Mouse (Mus musculus): ENCODE measurements at regions not wholly inside any gene's neighbourhood (a gene's known extent, or its start where the extent isn't known, plus 50 kb on each side); places are given as distances from the start of the nearest gene placed in this dataset.

DNA sequence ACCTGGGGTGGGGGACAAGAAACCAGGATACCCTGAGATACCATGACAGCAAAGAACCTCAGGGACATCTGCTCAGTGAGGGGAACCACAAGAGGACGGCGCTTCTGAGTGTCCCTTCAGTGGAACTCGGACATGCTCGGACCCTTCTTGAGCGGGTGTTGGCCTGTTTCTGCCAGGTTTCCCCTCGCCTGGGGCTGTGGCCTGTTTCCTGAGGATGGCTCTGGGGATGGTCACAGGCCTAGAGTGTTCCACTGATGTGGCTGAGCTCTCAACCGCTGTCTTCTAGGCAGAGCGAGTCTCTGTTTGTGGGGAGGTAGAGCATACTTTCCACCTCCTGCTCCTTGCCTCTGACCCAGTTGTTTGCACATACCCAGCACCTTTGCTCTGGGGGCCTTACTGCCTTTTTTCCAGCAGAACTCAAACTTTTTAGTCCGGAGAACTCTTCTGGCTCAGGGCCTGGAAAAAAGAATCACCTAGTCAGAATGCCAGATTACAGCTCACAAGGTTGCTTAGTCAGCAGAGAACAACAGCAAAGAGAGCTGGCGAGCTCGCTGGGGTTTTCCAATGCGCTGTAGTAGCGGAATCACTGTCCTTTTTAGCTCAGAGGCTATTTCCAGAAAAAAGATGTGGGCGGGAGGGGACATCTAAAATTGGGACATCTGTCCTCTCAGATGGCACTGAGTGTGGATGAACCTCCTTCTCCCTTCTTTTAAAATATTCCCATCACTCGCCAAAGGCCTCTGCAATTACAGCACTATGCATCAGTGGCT, 65.3 kb downstream of the Med10 start:
- intact Hi-C loops (cut with DNase I), result no loop called here

DNA sequence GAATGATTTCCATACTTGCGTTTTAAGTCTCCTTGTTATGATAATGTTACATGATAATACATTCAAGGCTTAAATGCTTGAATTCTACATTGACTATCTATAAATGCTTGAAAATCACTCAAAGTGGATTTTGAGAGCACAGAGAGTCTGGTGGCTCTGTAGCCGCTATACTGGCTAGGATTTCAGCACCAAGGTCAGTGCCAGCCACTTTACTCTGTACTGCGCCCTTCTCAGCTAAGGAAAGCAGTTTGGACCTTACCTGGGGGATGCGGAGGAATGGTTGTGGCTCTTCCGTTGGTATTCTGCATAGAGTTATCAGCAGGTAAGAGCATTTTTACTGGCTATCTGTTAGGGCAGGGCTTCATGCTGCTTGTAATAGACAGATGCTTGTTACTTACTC, 94.3 kb downstream of the Med10 start:
- intact Hi-C loops (cut with DNase I), result no loop called here

DNA sequence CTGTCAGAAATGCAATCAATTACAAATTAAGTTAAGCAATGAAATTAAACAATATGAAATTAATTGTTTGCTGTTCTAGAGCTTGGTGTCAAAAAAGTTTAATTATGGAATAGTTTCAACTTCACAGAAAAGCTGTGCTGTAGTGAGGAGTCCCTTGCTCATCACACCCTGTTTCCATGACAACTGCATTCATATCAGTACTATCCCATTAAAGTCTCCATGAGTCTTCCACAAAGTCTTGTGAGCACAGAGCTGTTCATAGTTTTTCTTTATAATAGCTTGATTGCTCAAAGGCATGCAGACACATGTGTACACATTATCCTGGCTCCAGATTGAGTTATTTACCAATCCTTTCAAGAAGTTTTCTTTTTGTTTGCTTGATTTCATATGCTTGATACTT, 98.9 kb downstream of the Med10 start:
- intact Hi-C loops (cut with DNase I), result no loop called here

DNA sequence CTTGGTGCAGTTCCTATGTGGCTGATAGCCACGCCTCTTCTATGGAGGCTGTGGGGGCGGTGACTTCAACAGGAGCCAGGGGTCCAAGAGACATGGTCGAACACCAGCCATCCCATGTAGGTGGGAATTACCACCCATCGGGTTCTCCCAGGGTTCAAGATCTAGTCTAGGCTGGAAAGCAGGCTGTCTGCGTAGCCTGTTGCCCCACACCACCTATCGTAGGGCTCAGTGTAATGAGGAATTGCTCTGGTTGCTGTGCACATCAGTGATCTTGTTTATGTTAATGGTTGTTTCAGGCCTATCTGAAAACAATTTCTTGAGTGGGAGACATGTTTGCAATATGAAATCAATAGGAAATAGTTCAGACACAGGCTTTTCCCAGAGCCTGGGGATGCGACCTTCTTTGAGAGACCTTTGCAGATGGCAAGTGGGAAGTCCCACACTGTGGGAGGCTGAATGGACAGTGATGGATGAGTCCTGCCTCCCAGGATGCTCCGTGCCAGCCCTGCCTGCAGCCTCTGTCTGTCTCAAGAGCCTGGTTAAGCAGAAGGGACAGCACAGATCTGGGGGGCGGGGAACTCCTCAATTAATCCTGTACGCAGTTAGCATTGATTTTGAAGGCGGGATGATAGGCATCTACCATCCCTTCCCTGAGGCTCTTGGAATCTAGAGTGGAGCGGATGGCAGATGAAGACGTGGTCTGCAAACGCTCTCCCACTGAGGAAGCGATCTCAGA, 104.8 kb downstream of the Med10 start:
- intact Hi-C loops (cut with DNase I), result no loop called here

DNA sequence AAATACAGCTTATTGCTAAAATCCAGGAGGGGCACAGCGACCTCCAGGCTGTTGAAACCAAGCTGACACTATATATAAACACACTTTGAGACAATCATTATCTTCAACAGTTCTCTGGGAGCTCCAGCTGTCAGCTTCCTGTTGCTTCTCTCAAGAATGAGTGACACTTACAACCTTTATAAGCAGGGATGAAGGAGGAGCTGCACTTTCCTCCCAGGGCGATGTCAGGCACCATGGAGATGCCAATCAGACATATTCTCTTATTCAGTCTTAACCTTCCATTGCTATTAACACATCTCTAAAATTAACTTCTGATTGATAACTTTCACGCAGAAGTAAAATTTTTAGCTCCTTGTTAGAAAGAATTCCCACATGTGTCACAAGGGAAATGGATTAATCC, 113.6 kb downstream of the Med10 start:
- intact Hi-C loops (cut with DNase I), result no loop called here

DNA sequence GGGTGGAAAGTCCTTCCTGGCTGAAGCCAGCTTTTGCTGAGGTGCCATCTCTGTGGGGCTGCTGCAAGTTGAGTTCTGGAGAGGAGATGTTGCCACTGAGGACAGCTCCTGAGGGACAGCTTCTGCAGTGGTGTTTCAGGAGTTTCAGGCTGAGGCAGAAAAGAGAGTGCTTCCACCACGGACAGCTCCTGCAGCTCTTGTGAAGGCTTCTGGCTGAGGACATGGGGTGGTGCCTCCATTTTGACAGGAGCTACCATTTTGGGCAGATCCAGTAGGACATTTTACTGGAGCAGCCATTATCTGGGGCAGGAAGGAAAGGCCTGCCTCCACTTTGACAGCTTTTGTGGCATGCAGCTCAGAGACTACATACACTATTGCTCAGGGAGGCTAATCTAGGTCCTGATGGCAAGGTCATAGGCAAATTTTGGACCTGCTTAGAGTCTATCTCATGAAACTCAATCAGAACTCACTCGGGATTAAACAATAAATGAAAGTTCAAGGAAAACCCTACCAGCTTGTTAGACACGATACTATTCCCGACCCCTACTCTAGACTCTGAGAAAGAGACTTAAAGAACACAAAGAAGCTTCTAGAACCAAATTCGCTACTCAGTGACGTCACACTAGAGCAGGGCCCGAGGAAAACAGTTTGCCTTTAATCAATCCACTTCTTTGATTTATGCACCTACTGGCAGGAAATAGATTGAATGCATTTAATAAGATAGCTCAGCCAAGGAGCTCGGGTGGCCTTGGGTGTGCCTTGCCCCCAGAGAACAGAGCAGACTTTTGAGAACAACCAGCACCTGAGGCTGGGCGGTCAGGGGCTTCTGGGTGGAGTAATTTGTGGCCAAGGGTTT, 130.7 kb downstream of the Med10 start:
- intact Hi-C loops (cut with DNase I), result no loop called here

DNA sequence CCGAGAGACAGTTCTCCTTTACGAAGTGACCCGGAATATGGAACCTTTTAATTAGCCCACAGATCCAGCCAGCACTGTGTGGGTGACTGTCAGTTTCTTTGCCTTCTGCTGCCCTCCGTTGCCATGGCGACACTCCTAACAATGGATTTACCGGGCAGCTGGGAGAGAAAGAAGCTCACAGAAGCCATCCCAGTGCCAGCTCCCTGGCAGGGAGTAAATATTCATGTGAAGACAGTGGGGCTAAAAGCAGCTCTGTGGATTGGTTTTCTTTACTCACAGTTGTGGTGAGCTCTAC, 131.3 kb downstream of the Med10 start:
- intact Hi-C loops (cut with DNase I), result no loop called here

DNA sequence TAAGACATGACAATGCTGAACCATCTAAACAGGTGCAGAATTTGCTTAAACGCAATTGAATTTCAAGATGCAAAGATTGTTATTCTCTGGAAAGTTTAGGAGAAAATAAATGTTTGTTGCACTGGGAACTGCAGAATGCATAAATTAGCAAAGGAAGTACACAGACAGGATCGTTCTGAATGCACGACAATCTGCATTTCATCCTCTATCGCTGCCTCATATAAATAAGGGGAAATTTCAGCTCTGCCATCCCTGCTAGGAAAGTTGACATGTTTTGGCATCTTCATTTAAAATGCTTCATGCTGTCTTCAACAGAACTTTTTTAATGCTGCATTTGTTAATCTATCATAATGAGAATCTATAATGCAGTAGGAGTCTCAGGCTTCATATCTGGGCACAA, 137.6 kb downstream of the Med10 start:
- intact Hi-C loops (cut with DNase I), result no loop called here

DNA sequence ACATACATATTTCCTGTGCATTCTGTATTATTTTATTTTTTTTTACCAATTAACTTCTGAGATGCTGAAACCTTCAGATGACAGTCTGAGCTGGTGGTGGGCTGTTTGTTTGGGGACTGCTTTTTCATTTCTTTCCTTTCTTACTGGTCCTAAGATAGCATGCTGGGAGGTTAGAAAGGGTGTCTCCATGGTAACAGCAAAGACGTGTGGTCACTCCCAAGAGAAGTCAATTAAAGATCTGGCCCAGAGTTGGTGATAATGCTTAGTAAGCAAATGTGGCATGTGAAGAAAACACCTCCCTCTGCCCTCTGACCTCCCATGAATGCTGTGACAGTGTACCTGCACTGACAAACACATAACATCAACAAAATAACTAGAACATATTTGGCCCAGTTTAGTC, 142.5 kb downstream of the Med10 start:
- intact Hi-C loops (cut with DNase I), result no loop called here

DNA sequence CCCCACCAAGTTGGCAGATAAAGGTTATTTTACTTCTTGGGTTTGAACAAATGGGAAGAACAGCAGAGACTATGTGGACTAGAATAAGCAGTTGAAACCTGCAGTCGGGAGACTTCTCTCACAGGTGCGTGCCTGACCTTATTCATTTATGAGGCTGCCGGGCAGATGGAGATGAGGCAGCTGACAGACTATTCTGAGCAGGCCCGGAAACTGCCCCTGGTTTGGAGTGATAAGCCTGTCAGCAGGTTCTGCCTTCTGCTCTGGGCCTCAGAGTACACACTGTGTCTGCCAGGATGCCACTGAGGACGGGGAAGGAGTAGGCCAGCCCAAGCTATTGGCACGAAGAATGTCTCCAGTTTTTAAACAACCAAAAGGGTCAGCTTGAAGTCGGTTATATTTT, 144.4 kb downstream of the Med10 start:
- intact Hi-C loops (cut with DNase I), result no loop called here

DNA sequence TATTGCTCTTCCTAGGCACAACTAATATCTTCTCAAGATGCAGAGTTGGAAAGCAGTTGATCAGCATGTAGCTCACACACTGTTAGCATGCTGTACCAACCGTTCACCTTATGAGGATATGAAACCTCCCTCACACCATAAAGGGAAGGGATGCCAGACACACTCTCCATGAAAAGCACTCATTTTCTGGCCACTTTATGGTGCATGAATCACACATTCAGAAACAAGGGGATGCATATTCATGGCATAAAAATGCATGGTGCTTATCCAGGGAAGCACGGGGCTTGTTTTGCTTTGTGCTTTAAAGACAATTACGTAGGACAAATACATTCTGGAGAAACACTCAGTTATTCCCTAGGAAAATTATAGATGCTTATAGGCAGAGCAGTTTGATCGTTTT, 149.9 kb downstream of the Med10 start:
- intact Hi-C loops (cut with DNase I), result no loop called here

DNA sequence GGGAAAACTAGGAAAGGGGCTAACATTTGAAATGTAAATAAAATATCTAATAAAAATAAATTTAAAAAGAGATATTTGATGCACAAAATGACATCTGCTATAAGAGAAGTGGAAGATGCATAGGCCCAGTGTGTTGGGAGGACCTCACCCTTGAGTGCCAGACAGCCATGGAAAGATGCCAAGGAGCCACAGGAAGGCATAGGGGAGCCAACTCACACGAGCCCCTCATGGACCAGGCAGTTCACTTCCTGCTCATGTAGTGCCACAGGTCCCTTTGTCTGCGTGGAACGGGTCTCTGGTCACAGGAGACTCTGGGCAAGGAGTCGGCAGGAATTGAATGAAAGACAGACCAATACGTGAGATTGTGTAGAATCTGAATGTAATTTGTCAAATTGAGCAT, 152.0 kb downstream of the Med10 start:
- intact Hi-C loops (cut with DNase I), result no loop called here

DNA sequence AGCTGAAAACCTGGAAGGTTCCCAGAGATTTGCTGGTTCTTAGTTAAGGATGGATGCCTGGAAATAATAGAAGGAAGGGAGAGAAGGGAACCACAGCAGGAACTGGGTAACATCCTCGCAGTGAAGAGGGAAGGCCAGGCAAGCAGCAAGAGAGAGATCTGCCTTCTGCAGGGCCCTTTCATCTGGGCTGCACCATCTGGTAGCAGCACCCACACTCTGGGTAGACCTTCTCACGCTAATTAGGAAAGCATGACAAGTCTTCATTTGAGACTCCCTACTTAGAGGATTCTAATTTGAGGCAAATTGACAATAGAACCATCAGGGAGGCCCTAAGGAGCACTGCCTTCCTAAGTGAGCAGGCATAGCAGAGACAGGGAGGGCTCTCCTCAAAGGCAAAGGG, 153.3 kb downstream of the Med10 start:
- intact Hi-C loops (cut with DNase I), result no loop called here

DNA sequence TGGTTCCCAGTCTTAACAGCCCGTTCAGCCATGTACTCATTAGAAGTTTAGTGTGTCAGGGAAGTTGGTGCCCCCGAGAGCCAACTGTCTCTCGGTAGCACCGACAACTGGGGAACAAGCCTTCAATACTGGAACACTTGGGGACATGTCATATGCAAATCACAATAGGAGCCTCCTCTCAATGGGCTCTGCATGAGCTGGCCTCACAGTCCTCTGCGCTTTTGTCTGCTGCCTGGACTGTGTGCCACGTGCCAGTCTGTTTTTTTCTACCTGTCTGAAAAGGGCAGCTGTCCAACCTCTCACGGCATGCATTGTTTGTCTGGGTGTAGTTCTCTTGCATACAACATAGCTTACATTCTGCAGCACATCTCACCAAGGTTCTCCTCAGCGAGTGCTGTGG, 161.7 kb downstream of the Med10 start:
- intact Hi-C loops (cut with DNase I), result no loop called here

DNA sequence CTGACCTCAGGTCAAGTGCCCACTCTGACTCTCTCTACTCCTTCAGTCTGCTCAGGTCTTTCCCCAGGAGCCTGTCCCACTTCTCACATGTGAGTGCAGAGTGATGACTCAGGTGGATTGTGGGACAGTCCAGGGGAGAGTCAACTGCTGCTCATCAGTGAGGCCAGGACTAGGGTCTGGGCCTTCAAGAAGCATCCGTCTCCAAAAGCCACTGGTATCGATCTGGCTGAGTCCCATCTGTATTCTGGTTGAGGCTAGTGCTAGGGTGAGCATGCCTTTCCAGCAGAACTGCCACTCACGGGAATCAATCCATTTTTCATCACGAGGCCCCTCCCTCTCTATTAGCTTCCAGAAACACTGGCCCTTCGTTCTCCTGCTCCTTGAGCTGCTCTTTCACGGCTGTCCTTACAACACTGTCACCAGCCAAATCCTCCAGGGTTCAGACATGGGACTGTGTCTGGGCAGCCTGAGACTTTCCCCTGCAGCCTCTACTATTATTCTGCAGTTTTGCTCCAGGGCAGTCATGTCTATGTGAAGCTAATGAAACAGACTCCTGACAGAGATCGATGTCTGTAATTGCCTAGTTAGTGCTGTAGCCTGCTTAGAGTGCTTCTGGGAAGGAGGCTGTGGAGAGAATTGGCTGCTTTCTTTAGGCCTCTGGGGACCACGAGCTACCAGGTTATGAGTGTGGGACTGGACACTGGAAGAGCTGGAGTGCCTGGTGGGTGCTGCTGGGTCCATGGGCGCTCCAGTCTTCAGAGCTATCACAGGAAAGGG, 169.3 kb downstream of the Med10 start:
- intact Hi-C loops (cut with DNase I), result no loop called here

DNA sequence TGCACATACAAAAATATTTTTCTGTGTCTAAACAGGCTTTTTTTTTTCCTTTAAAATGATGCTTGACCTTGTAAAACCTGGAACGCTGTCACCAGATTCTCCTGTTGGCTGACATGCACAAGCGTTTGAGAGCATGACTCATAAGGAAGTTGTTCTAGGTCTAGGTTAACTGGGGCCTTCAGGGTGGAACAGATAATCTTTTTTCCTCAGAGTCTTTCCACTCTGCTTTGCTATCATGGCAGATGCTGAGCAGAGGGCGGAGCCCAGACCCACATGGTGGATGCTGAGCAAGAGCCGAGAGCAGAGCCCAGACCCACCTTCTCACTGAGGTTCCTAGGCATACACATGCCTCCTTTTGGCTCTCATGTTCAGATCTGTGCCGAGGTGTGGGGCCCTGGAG, 172.6 kb downstream of the Med10 start:
- intact Hi-C loops (cut with DNase I), result no loop called here

DNA sequence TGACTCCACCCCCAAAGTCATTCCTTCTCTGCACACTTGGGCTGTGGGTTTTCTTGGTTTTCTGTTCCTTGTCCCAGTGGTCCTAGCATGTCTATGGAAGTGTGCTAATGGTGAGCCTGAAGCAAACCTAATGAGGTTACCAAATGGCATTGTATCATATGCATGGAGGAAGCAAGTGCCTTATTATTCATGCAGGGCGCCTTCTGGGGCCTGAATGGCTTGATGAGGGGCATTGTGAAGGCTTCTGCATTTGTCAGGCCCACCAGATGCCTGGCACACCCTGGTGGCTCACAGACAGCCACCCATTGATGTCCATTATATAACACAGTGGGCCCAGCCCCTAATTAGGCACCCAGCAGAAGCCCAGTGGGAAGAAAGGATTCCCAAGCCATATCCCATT, 182.0 kb downstream of the Med10 start:
- intact Hi-C loops (cut with DNase I), result no loop called here

DNA sequence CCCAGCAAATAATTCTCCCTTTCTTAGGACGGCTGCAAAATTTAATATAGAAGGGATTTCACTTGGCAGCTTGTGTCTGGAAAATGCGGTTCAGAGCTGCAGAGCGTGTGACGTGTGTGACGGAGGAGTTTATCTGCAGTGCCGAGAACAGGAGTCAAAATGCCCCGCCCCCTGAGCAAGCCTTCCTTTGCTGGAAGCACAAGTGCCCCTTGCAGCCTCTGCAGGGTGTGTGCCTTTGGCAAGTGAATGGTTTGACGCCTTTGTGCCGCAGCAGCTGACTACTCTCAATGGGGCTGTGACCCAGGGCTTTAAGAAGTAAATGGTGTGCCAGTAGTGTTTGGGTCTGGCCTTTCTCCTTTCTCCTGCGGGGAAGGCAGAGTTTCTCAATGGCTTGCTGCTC, 185.0 kb downstream of the Med10 start:
- intact Hi-C loops (cut with DNase I), result no loop called here

DNA sequence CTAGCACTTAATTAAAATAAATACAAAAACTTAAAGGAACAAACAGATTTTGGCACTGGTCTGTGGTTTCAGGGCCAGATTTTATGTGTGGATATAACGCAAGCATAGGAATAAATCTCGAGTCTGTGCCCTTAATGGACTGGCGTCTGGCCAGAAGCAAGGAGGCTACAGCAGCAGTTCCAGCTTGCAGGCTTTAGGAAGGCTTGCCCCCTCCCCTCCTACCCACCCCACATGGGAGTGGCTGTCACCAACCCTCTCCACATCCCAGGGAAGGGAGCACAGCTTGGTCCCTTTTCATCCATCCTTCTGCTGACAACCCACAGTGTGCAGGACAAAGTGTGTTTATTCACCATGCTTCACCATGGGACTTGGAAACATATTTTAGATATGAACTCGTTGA, 186.1 kb downstream of the Med10 start:
- intact Hi-C loops (cut with DNase I), result no loop called here

DNA sequence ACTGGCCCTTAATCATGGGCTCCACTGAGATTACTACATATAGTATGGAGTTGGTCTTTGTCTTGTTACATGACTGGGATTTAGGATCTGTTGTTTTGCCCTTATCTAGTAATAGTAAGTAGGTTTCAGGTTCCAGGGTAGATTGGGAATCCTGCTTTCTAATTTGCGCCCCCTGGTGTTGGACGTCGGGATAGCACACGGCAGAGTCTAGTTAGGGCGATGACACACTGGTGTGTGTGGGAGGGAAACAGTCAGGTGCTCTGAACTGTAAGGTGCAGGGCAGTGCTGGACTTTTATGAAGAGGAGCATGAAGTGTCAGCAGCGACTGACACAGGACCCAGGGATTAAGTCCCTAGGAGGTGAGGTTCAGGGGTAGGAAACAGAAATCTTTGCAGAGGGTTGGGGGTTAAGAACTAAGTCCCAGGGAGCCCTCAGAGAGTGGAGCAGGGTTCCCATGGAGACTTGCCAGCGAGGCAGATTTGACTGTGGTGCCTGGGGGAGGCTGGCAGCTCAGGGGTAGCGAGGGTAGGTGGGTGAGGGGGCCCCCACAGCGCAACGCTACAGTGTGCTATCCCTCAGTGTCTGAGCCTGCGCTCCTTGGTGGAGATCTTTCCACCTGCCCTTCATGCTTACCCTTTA, 189.2 kb downstream of the Med10 start:
- intact Hi-C loops (cut with DNase I), result loop anchor here (2.0 kb wide), 2 partner anchors 251 to 301 kb away; no protein-coding TSS in a partner anchor

DNA sequence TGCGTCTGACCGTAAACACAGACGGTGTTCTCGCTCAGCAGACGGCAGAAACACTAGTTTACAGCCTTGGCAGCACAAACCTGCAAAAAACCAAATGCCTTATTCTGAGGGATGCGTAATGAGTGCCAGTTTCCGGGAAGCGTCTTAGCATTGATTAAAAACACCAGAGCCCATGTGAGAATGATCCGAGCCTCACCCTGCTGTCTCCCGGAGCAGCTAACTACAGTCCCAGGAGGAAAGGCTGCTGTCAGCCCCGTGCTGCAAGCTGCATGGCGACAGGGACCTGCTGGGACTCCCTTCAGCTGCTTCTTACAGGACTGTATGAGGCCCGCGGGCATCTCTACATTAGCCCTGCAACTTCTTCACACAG, 189.7 kb downstream of the Med10 start:
- intact Hi-C loops (cut with DNase I), result loop anchor here (2.0 kb wide), 2 partner anchors 251 to 301 kb away; no protein-coding TSS in a partner anchor

Measured in adrenal gland (tissue).